Mouse (Mus musculus): ENCODE measurements at regions not wholly inside any gene's neighbourhood (a gene's known extent, or its start where the extent isn't known, plus 50 kb on each side); places are given as distances from the start of the nearest gene placed in this dataset.

- Histone ChIP-seq H3K27me3 (replicated peaks) (no peaks in the 10 kb centered on the region), H3K4me2 (replicated peaks) (no peak overlapping the region), H3K27ac (no peak overlapping the region), H3K36me3 (no peaks in the 10 kb centered on the region), H3K4me3 (no peak overlapping the region), H3K9me3 (0 out of 2 replicates have a peak, but pooled peaks cover 4% of the 10 kb centered on the region), H3K9ac (no peak overlapping the region), H3K4me1 (0 out of 2 replicates have a peak, but pooled peaks cover 2% of the 10 kb centered on the region)
- 89% methylated on average over 4 of the region's 4 CpGs for WGBS
- ATAC-seq (ENCODE audit: low FRiP score, low read depth) = no peak
These were observed 192.4 kb downstream of the Ppp4r2 start for GRCm38 (mm10) chr6:101025816-101026215.

- 0 out of 2 replicates have a peak, but pooled peaks cover 2% of the 10 kb centered on the region for H3K4me1 ChIP-seq
- ATAC-seq (ENCODE audit: low FRiP score, low read depth) = no peak
- no peaks in the 10 kb centered on the region for H3K36me3 ChIP-seq
- 65% methylated on average over 10 of the region's 10 CpGs for WGBS
- H3K27me3 ChIP-seq (replicated peaks) = no peaks in the 10 kb centered on the region
- no peak overlapping the region for H3K9ac ChIP-seq
- H3K4me3 ChIP-seq = no peak overlapping the region
- no peak overlapping the region for H3K4me2 ChIP-seq (replicated peaks)
- no peak overlapping the region for H3K27ac ChIP-seq
- H3K9me3 ChIP-seq = 0 out of 2 replicates have a peak, but pooled peaks cover 4% of the 10 kb centered on the region
These were observed 194.0 kb downstream of the Ppp4r2 start for GRCm38 (mm10) chr6:101027462-101027861.

GRCm38 (mm10) chr6:101029436-101029835 is 196.0 kb downstream of the Ppp4r2 start:
- Histone ChIP-seq H3K9me3 (0 out of 2 replicates have a peak, but pooled peaks cover 4% of the 10 kb centered on the region), H3K36me3 (no peaks in the 10 kb centered on the region), H3K27ac (no peak overlapping the region), H3K4me2 (replicated peaks) (no peak overlapping the region), H3K27me3 (replicated peaks) (no peaks in the 10 kb centered on the region), H3K9ac (no peak overlapping the region), H3K4me3 (no peak overlapping the region), H3K4me1 (0 out of 2 replicates have a peak, but pooled peaks cover 2% of the 10 kb centered on the region)
- no peak for ATAC-seq (ENCODE audit: low FRiP score, low read depth)
- WGBS = 17% methylated on average over 3 of the region's 3 CpGs

GRCm38 (mm10) chr6:101030451-101031125 is 197.2 kb downstream of the Ppp4r2 start:
- H3K4me3 ChIP-seq = no peak overlapping the region
- H3K27ac ChIP-seq = no peak overlapping the region
- 78% methylated on average over 13 of the region's 13 CpGs for WGBS
- H3K36me3 ChIP-seq = no peaks in the 10 kb centered on the region
- H3K9ac ChIP-seq = no peak overlapping the region
- H3K27me3 ChIP-seq (replicated peaks) = no peaks in the 10 kb centered on the region
- 0 out of 2 replicates have a peak, but pooled peaks cover 1% of the 10 kb centered on the region for H3K9me3 ChIP-seq
- H3K4me1 ChIP-seq = 0 out of 2 replicates have a peak, but pooled peaks cover 2% of the 10 kb centered on the region
- no peak overlapping the region for H3K4me2 ChIP-seq (replicated peaks)
- no peak for ATAC-seq (ENCODE audit: low FRiP score, low read depth)

GRCm38 (mm10) chr6:101046755-101047154 is 213.3 kb downstream of the Ppp4r2 start:
- ATAC-seq (ENCODE audit: low FRiP score, low read depth) = no peak
- Histone ChIP-seq H3K4me2 (replicated peaks) (no peak overlapping the region), H3K9ac (no peak overlapping the region), H3K4me3 (no peak overlapping the region), H3K27me3 (replicated peaks) (no peaks in the 10 kb centered on the region), H3K27ac (no peak overlapping the region), H3K4me1 (peaks cover 5% of the 10 kb centered on the region; the same call in 1 of the 2 replicates), H3K9me3 (no peaks in the 10 kb centered on the region), H3K36me3 (no peaks in the 10 kb centered on the region)
- WGBS = 69% methylated on average over 6 of the region's 6 CpGs

- Histone ChIP-seq H3K27ac (no peak overlapping the region), H3K9me3 (no peaks in the 10 kb centered on the region), H3K27me3 (replicated peaks) (no peaks in the 10 kb centered on the region), H3K4me1 (peaks cover 5% of the 10 kb centered on the region; the same call in 1 of the 2 replicates), H3K9ac (no peak overlapping the region), H3K4me3 (no peak overlapping the region), H3K4me2 (replicated peaks) (no peak overlapping the region), H3K36me3 (no peaks in the 10 kb centered on the region)
- WGBS = 90% methylated on average over 10 of the region's 10 CpGs
- ATAC-seq (ENCODE audit: low FRiP score, low read depth) = no peak
These were observed 213.8 kb downstream of the Ppp4r2 start for GRCm38 (mm10) chr6:101047195-101047594.

- Histone ChIP-seq H3K4me3 (no peak overlapping the region), H3K4me2 (replicated peaks) (0 out of 2 replicates have a peak overlapping the region, but pooled peaks have one; percentile 14), H3K9ac (no peak overlapping the region), H3K36me3 (no peaks in the 10 kb centered on the region), H3K4me1 (peaks cover 5% of the 10 kb centered on the region; the same call in 1 of the 2 replicates), H3K9me3 (no peaks in the 10 kb centered on the region), H3K27me3 (replicated peaks) (no peaks in the 10 kb centered on the region), H3K27ac (no peak overlapping the region)
- 39% methylated on average over 1 of the region's 1 CpGs for WGBS
- ATAC-seq (ENCODE audit: low FRiP score, low read depth) = no peak
These were observed 215.0 kb downstream of the Ppp4r2 start for GRCm38 (mm10) chr6:101048431-101048830.

GRCm38 (mm10) chr6:101048836-101049361 is 215.5 kb downstream of the Ppp4r2 start:
- Histone ChIP-seq H3K4me3 (no peak overlapping the region), H3K4me1 (peaks cover 5% of the 10 kb centered on the region; the same call in 1 of the 2 replicates), H3K4me2 (replicated peaks) (peak overlapping the region; percentile 14), H3K9ac (no peak overlapping the region), H3K36me3 (no peaks in the 10 kb centered on the region), H3K27me3 (replicated peaks) (no peaks in the 10 kb centered on the region), H3K9me3 (no peaks in the 10 kb centered on the region), H3K27ac (no peak overlapping the region)
- ATAC-seq (ENCODE audit: low FRiP score, low read depth) = no peak; the same call in 1 of the 2 replicates
- 37% methylated on average over 15 of the region's 15 CpGs for WGBS

GRCm38 (mm10) chr6:101054880-101055279 is 221.5 kb downstream of the Ppp4r2 start:
- no peak overlapping the region for H3K4me2 ChIP-seq (replicated peaks)
- no peaks in the 10 kb centered on the region for H3K9me3 ChIP-seq
- no peaks in the 10 kb centered on the region for H3K4me1 ChIP-seq
- WGBS = 53% methylated on average over 7 of the region's 7 CpGs
- ATAC-seq (ENCODE audit: low FRiP score, low read depth) = no peak
- H3K27me3 ChIP-seq (replicated peaks) = no peaks in the 10 kb centered on the region
- H3K9ac ChIP-seq = no peak overlapping the region
- H3K27ac ChIP-seq = no peak overlapping the region
- no peak overlapping the region for H3K4me3 ChIP-seq
- no peaks in the 10 kb centered on the region for H3K36me3 ChIP-seq

GRCm38 (mm10) chr6:101056318-101056717 is 222.9 kb downstream of the Ppp4r2 start:
- H3K36me3 ChIP-seq = no peaks in the 10 kb centered on the region
- WGBS = 91% methylated on average over 13 of the region's 13 CpGs

GRCm38 (mm10) chr6:101059058-101059457 is 225.6 kb downstream of the Ppp4r2 start:
- H3K27me3 ChIP-seq (replicated peaks) = no peaks in the 10 kb centered on the region
- no peaks in the 10 kb centered on the region for H3K36me3 ChIP-seq
- H3K9me3 ChIP-seq = no peaks in the 10 kb centered on the region
- no peak overlapping the region for H3K27ac ChIP-seq
- 0 out of 2 replicates have a peak, but pooled peaks have one; percentile 53 for ATAC-seq (ENCODE audit: low FRiP score, low read depth)
- H3K4me3 ChIP-seq = no peak overlapping the region
- no peak overlapping the region for H3K4me2 ChIP-seq (replicated peaks)
- H3K4me1 ChIP-seq = no peaks in the 10 kb centered on the region
- H3K9ac ChIP-seq = no peak overlapping the region
- WGBS = 32% methylated on average over 8 of the region's 8 CpGs

More at GRCm38 (mm10) chr6:101056318-101056717, 222.9 kb downstream of the Ppp4r2 start:
- H3K9ac ChIP-seq = no peak overlapping the region
- H3K27ac ChIP-seq = no peak overlapping the region
- no peak overlapping the region for H3K4me3 ChIP-seq
- H3K27me3 ChIP-seq (replicated peaks) = no peaks in the 10 kb centered on the region
- H3K4me1 ChIP-seq = no peaks in the 10 kb centered on the region
- H3K9me3 ChIP-seq = no peaks in the 10 kb centered on the region
- H3K4me2 ChIP-seq (replicated peaks) = no peak overlapping the region
- ATAC-seq (ENCODE audit: low FRiP score, low read depth) = no peak

- Histone ChIP-seq H3K36me3 (no peaks in the 10 kb centered on the region), H3K9me3 (no peaks in the 10 kb centered on the region), H3K4me1 (no peaks in the 10 kb centered on the region), H3K4me3 (no peak overlapping the region), H3K27ac (no peak overlapping the region), H3K9ac (no peak overlapping the region), H3K27me3 (replicated peaks) (no peaks in the 10 kb centered on the region), H3K4me2 (replicated peaks) (no peak overlapping the region)
- ATAC-seq (ENCODE audit: low FRiP score, low read depth) = no peak
- WGBS = 95% methylated on average over 14 of the region's 14 CpGs
These were observed 228.8 kb downstream of the Ppp4r2 start for GRCm38 (mm10) chr6:101062186-101062585.
